Mouse (Mus musculus) c-Kit-negative CD71-positive TER-119-positive erythroid progenitor cells, embryonic 14.5 days (primary cell): ENCODE results near the gene Tmem168.

ENCODE experiments used
- DNase-seq: peaks from one replicate; pipeline ENCODE4 v3.0.0-alpha.2; 2013; ENCODE audit warnings: low read depth, low spot score

Tmem168 gene

GRCm38 (mm10) chr6:13607621-13608493 is at the start of gene Tmem168:
Gene Tmem168, minus strand, starts transcription at chr6:13608100.
- peak; percentile 83 for DNase-seq

GRCm38 (mm10) chr6:13654081-13654480 is 46.2 kb upstream of the Tmem168 start:
- DNase-seq = no peak

- DNase-seq = no peak
These were observed 44.4 kb upstream of the Tmem168 start for GRCm38 (mm10) chr6:13652284-13652683.

GRCm38 (mm10) chr6:13650854-13651253 is 43.0 kb upstream of the Tmem168 start:
- no peak for DNase-seq

- no peak for DNase-seq
These were observed 40.4 kb upstream of the Tmem168 start for GRCm38 (mm10) chr6:13648305-13648704.

GRCm38 (mm10) chr6:13636582-13636989 is 28.7 kb upstream of the Tmem168 start:
- DNase-seq = no peak

GRCm38 (mm10) chr6:13632571-13632970 is 24.7 kb upstream of the Tmem168 start:
- no peak for DNase-seq

- DNase-seq = no peak
These were observed 22.7 kb upstream of the Tmem168 start for GRCm38 (mm10) chr6:13630607-13631006.

GRCm38 (mm10) chr6:13619618-13620017 is 11.7 kb upstream of the Tmem168 start:
- no peak for DNase-seq

GRCm38 (mm10) chr6:13617110-13617509 is 9.2 kb upstream of the Tmem168 start:
- no peak for DNase-seq

GRCm38 (mm10) chr6:13614568-13614967 is 6.7 kb upstream of the Tmem168 start:
- no peak for DNase-seq

GRCm38 (mm10) chr6:13613671-13614070 is 5.8 kb upstream of the Tmem168 start:
- DNase-seq = no peak

GRCm38 (mm10) chr6:13610869-13611268 is 3.0 kb upstream of the Tmem168 start:
- no peak for DNase-seq

- DNase-seq = no peak
These were observed 1.6 kb upstream of the Tmem168 start for GRCm38 (mm10) chr6:13609353-13610140.

- peak; percentile 19 for DNase-seq
These were observed 829 bp downstream of the Tmem168 start for GRCm38 (mm10) chr6:13606921-13607620.

- no peak for DNase-seq
These were observed 1.5 kb downstream of the Tmem168 start for GRCm38 (mm10) chr6:13606394-13606793.

GRCm38 (mm10) chr6:13603134-13603533 is 4.8 kb downstream of the Tmem168 start:
- no peak for DNase-seq

- no peak for DNase-seq
These were observed 6.3 kb downstream of the Tmem168 start for GRCm38 (mm10) chr6:13601587-13601986.

- DNase-seq = no peak
These were observed 9.5 kb downstream of the Tmem168 start for GRCm38 (mm10) chr6:13598239-13598923.

GRCm38 (mm10) chr6:13592729-13593345 is 15.1 kb downstream of the Tmem168 start:
- DNase-seq = no peak

- no peak for DNase-seq
These were observed 21.3 kb downstream of the Tmem168 start for GRCm38 (mm10) chr6:13586560-13586959.
